Mouse (Mus musculus) neural tube, embryonic 15.5 days (tissue): Measurements from ENCODE around the gene Ppan. TPM values are rescaled to one million over a fixed set of nuclear protein-coding genes. Genes with fewer than 3 reads are reported as not detected.
A peak's percentile ranks its signal among the peaks of the same experiment; 100 is the strongest.

ENCODE experiments used
- ATAC-seq: fragments of 200-750 bp; cut with Nextera tagmentation; 2 replicates; pipeline ENCODE4 v1.8.0; 2017; ENCODE audit warnings: mild to moderate bottlenecking, moderate TSS enrichment, moderate library complexity; ENCODE audit not compliant: low FRiP score
- H3K27ac ChIP-seq: fragments of 300-500 bp; sonication (generic); replicated peaks from 2 replicates; pipeline ENCODE4 v1.5.1; 2015; ENCODE audit warnings: mild to moderate bottlenecking, inconsistent platforms
- H3K27me3 ChIP-seq: fragments of 300-500 bp; sonication (generic); replicated peaks from 2 replicates; pipeline ENCODE4 v1.6.1; 2015; ENCODE audit warnings: inconsistent platforms
- H3K36me3 ChIP-seq: fragments of 300-500 bp; sonication (generic); 2 replicates; pipeline ENCODE4 v1.6.1; 2015; ENCODE audit warnings: inconsistent platforms
- H3K4me1 ChIP-seq: fragments of 300-500 bp; sonication (generic); 2 replicates; pipeline ENCODE4 v1.6.1; 2015; ENCODE audit warnings: inconsistent platforms
- H3K4me2 ChIP-seq: fragments of 300-500 bp; sonication (generic); 2 replicates; pipeline ENCODE4 v1.6.1; 2015; ENCODE audit warnings: inconsistent platforms, mild to moderate bottlenecking, moderate library complexity
- H3K4me3 ChIP-seq: fragments of 300-500 bp; sonication (generic); replicated peaks from 2 replicates; pipeline ENCODE4 v1.5.1; 2015; ENCODE audit warnings: mild to moderate bottlenecking, inconsistent platforms
- H3K9ac ChIP-seq: fragments of 300-500 bp; sonication (generic); replicated peaks from 2 replicates; pipeline ENCODE4 v1.6.1; 2015; ENCODE audit warnings: mild to moderate bottlenecking, inconsistent platforms
- H3K9me3 ChIP-seq: fragments of 300-500 bp; sonication (generic); replicated peaks from 2 replicates; pipeline ENCODE4 v1.6.1; 2016; ENCODE audit warnings: inconsistent platforms
- WGBS: fragments of 180-500 bp; shearing (Covaris S2); methylation state at CpG from one replicate; pipeline ENCODE4 v1.1.7; 2015; ENCODE audit warnings: mixed read lengths; 5-methylcytosine and 5-hydroxymethylcytosine counted together
- polyA plus RNA-seq: library from polyadenylated mRNA; unstranded; fragments of >200 nt; fragmentation: Nextera tagmentation; extraction: Ambion mirVana; gene quantifications from 2 replicates; pipeline ENCODE4 v1.2.1, GENCODE M21; 2015

Gene Ppan
- 49.7 and 57.3 TPM in 2 replicates for polyA plus RNA-seq

GRCm38 (mm10) chr9:20887704-20888385 lies at the start of gene Ppan:
TSS of gene Ppan (plus strand) at chr9:20888175.
- no peaks in the 10 kb centered on the region for H3K27me3 ChIP-seq
- H3K4me2 ChIP-seq: peak within 1 kb of the TSS; percentile 84
- peak; percentile 96 for ATAC-seq
- H3K9ac ChIP-seq: peak within 1 kb of the TSS; percentile 75
- H3K4me3 ChIP-seq: peak within 1 kb of the TSS; percentile 94
- peaks cover 20% of the 10 kb centered on the region for H3K4me1 ChIP-seq
- peak within 1 kb of the TSS; percentile 94 for H3K27ac ChIP-seq
- no peaks in the 10 kb centered on the region for H3K9me3 ChIP-seq
- peaks cover 36% of the 10 kb centered on the region for H3K36me3 ChIP-seq
- WGBS: under 1% methylated on average over 43 of the region's 43 CpGs

- Histone ChIP-seq H3K4me2 (no peak overlapping the region), H3K4me3 (no peak overlapping the region), H3K4me1 (no peaks in the 10 kb centered on the region), H3K9ac (no peak overlapping the region), H3K9me3 (no peaks in the 10 kb centered on the region), H3K27me3 (no peaks in the 10 kb centered on the region), H3K27ac (no peak overlapping the region), H3K36me3 (no peaks in the 10 kb centered on the region)
- 63% methylated on average over 6 of the region's 6 CpGs for WGBS
- no peak for ATAC-seq
These were observed 49.0 kb upstream of the Ppan start for GRCm38 (mm10) chr9:20838931-20839330.

- Histone ChIP-seq H3K4me3 (no peak overlapping the region), H3K9me3 (no peaks in the 10 kb centered on the region), H3K36me3 (no peaks in the 10 kb centered on the region), H3K4me2 (no peak overlapping the region), H3K4me1 (no peaks in the 10 kb centered on the region), H3K9ac (no peak overlapping the region), H3K27ac (no peak overlapping the region), H3K27me3 (no peaks in the 10 kb centered on the region)
- 74% methylated on average over 4 of the region's 4 CpGs for WGBS
- ATAC-seq: no peak
These were observed 45.8 kb upstream of the Ppan start for GRCm38 (mm10) chr9:20842211-20842610.

GRCm38 (mm10) chr9:20842670-20843069 lies 45.3 kb upstream of the Ppan start:
- ATAC-seq: no peak
- Histone ChIP-seq H3K27ac (no peak overlapping the region), H3K4me2 (no peak overlapping the region), H3K4me3 (no peak overlapping the region), H3K9ac (no peak overlapping the region), H3K27me3 (no peaks in the 10 kb centered on the region), H3K36me3 (no peaks in the 10 kb centered on the region), H3K4me1 (no peaks in the 10 kb centered on the region), H3K9me3 (no peaks in the 10 kb centered on the region)
- WGBS: 26% methylated on average over 2 of the region's 2 CpGs

GRCm38 (mm10) chr9:20850179-20850578 lies 37.8 kb upstream of the Ppan start:
- 0 out of 2 replicates have a peak, but pooled peaks cover 3% of the 10 kb centered on the region for H3K27me3 ChIP-seq
- no peak overlapping the region for H3K27ac ChIP-seq
- no peaks in the 10 kb centered on the region for H3K4me1 ChIP-seq
- no peaks in the 10 kb centered on the region for H3K36me3 ChIP-seq
- ATAC-seq: no peak
- H3K4me3 ChIP-seq: no peak overlapping the region
- WGBS: 89% methylated on average over 2 of the region's 2 CpGs
- H3K9me3 ChIP-seq: no peaks in the 10 kb centered on the region
- H3K9ac ChIP-seq: no peak overlapping the region
- H3K4me2 ChIP-seq: no peak overlapping the region

- Histone ChIP-seq H3K4me3 (no peak overlapping the region), H3K27me3 (peaks cover 14% of the 10 kb centered on the region; the same call in 1 of the 2 replicates), H3K27ac (no peak overlapping the region), H3K4me2 (no peak overlapping the region), H3K4me1 (no peaks in the 10 kb centered on the region), H3K9me3 (no peaks in the 10 kb centered on the region), H3K9ac (no peak overlapping the region), H3K36me3 (no peaks in the 10 kb centered on the region)
- WGBS: 11% methylated on average over 6 of the region's 6 CpGs
- ATAC-seq: no peak
These were observed 30.8 kb upstream of the Ppan start for GRCm38 (mm10) chr9:20857131-20857530.

GRCm38 (mm10) chr9:20859926-20860325 lies 28.0 kb upstream of the Ppan start:
- Histone ChIP-seq H3K9ac (no peak overlapping the region), H3K4me3 (no peak overlapping the region), H3K4me2 (no peak overlapping the region), H3K36me3 (no peaks in the 10 kb centered on the region), H3K4me1 (no peaks in the 10 kb centered on the region), H3K27ac (no peak overlapping the region), H3K27me3 (peaks cover 13% of the 10 kb centered on the region; the same call in 1 of the 2 replicates), H3K9me3 (no peaks in the 10 kb centered on the region)
- ATAC-seq: no peak
- 56% methylated on average over 6 of the region's 6 CpGs for WGBS

GRCm38 (mm10) chr9:20861821-20862220 lies 26.2 kb upstream of the Ppan start:
- no peak for ATAC-seq

GRCm38 (mm10) chr9:20862225-20862624 lies 25.8 kb upstream of the Ppan start:
- WGBS: 62% methylated on average over 4 of the region's 4 CpGs
- H3K27me3 ChIP-seq: peaks cover 20% of the 10 kb centered on the region
- no peaks in the 10 kb centered on the region for H3K9me3 ChIP-seq
- no peak for ATAC-seq
- no peak overlapping the region for H3K4me2 ChIP-seq
- H3K9ac ChIP-seq: no peak overlapping the region
- H3K36me3 ChIP-seq: no peaks in the 10 kb centered on the region
- no peak overlapping the region for H3K4me3 ChIP-seq
- H3K4me1 ChIP-seq: no peaks in the 10 kb centered on the region
- no peak overlapping the region for H3K27ac ChIP-seq

More at GRCm38 (mm10) chr9:20861821-20862220, 26.2 kb upstream of the Ppan start:
- Histone ChIP-seq H3K36me3 (no peaks in the 10 kb centered on the region), H3K4me3 (no peak overlapping the region), H3K27me3 (peaks cover 16% of the 10 kb centered on the region; the same call in 1 of the 2 replicates), H3K4me1 (no peaks in the 10 kb centered on the region), H3K4me2 (no peak overlapping the region), H3K27ac (no peak overlapping the region), H3K9me3 (no peaks in the 10 kb centered on the region), H3K9ac (no peak overlapping the region)
- WGBS: 20% methylated on average over 4 of the region's 4 CpGs

GRCm38 (mm10) chr9:20866879-20867278 lies 21.1 kb upstream of the Ppan start:
- Histone ChIP-seq H3K4me3 (no peak overlapping the region), H3K9me3 (no peaks in the 10 kb centered on the region), H3K36me3 (no peaks in the 10 kb centered on the region), H3K27ac (no peak overlapping the region), H3K27me3 (peaks cover 48% of the 10 kb centered on the region), H3K9ac (no peak overlapping the region), H3K4me1 (peaks cover 10% of the 10 kb centered on the region), H3K4me2 (no peak overlapping the region)
- 58% methylated on average over 3 of the region's 3 CpGs for WGBS
- ATAC-seq: no peak

GRCm38 (mm10) chr9:20868448-20869001 lies 19.4 kb upstream of the Ppan start, which contains the start of gene A230050P20Rik:
TSS of gene A230050P20Rik (plus strand) at chr9:20868642.
- H3K27ac ChIP-seq: no peak within 1 kb of the TSS
- H3K36me3 ChIP-seq: no peaks in the 10 kb centered on the region
- peak; percentile 70 for ATAC-seq
- H3K4me3 ChIP-seq: peak within 1 kb of the TSS; percentile 44
- H3K27me3 ChIP-seq: peaks cover 51% of the 10 kb centered on the region
- WGBS: 7% methylated on average over 53 of the region's 53 CpGs
- peaks cover 10% of the 10 kb centered on the region for H3K4me1 ChIP-seq
- peak within 1 kb of the TSS; percentile 31 for H3K9ac ChIP-seq
- peak within 1 kb of the TSS; percentile 61 for H3K4me2 ChIP-seq
- no peaks in the 10 kb centered on the region for H3K9me3 ChIP-seq

GRCm38 (mm10) chr9:20869246-20869645 lies 18.7 kb upstream of the Ppan start:
- Histone ChIP-seq H3K9ac (no peak overlapping the region), H3K27ac (no peak overlapping the region), H3K9me3 (no peaks in the 10 kb centered on the region), H3K4me3 (peak overlapping the region; percentile 44), H3K36me3 (no peaks in the 10 kb centered on the region), H3K27me3 (peaks cover 51% of the 10 kb centered on the region), H3K4me1 (peaks cover 10% of the 10 kb centered on the region), H3K4me2 (peak overlapping the region; percentile 61)
- WGBS: 4% methylated on average over 19 of the region's 19 CpGs
- ATAC-seq: peak; percentile 30; the same call in 1 of the 2 replicates
